Mouse (Mus musculus) kidney, adult 2 months (tissue): ENCODE results near the gene Ipo4.

ENCODE experiments used
- CTCF ChIP-seq: fragments of 200-500 bp; conservative IDR thresholded peaks from 2 replicates; pipeline ENCODE4 v1.5.1; 2011; ENCODE audit warnings: low read depth, mild to moderate bottlenecking, control low read depth, low read length, moderate library complexity, mixed read lengths; ENCODE audit not compliant: insufficient read depth, insufficient read length
- POLR2A ChIP-seq: fragments of 200-500 bp; IDR thresholded peaks from one replicate; pipeline ENCODE4 v1.6.1; 2011; ENCODE audit warnings: low read depth, low read length, control low read depth

DNA sequence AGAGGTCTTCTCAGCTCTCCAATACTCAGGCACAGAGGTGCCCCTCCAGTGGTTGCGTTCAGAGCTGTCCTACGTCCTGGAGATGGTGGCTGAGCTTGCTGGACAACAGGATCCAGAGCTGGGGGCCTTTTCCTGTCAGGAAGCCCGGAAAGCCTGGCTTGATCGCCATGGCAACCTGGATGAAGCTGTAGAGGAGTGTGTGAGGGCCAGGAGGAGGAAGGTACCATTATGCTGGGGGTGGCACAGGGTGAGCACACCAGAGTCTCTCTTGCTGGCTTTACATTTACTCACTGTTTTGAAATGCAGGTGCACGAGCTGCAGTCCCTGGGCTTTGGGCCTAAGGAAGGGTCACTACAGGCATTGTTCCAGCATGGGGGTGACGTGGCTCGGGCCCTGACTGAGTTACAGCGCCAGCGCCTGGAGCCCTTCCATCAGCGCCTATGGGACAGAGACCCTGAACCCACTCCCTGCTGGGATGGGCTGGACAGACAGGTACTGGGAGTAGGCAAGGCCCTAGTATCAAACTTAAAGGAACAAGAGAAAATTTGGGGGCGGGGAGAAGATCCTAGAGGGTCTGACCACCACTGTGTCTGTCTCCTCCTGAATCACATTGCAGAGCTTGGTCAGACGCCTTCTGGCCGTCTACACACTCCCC, 39.6 kb downstream of the Ipo4 start:
- TF ChIP-seq POLR2A, result no peak
- no peak for TF ChIP-seq CTCF
